Mouse (Mus musculus) naive thymus-derived CD4-positive, alpha-beta T cell, adult 2 months (primary cell): ENCODE data around the gene Lef1.

ENCODE experiments used
- DNase-seq: peaks from one replicate; pipeline ENCODE4 v3.0.0-alpha.2; 2011; ENCODE audit warnings: low read depth

The Lef1 gene

GRCm38 (mm10) chr3:131248444-131248843, 138.2 kb downstream of the Lef1 start:
- no peak for DNase-seq

GRCm38 (mm10) chr3:131250283-131250682, 140.0 kb downstream of the Lef1 start:
- no peak for DNase-seq

- DNase-seq, result no peak
Observed at GRCm38 (mm10) chr3:131250978-131251377, 140.7 kb downstream of the Lef1 start.

- no peak for DNase-seq
Observed at GRCm38 (mm10) chr3:131251601-131252000, 141.3 kb downstream of the Lef1 start.

- DNase-seq, result no peak
Observed at GRCm38 (mm10) chr3:131254991-131255390, 144.7 kb downstream of the Lef1 start.

- no peak for DNase-seq
Observed at GRCm38 (mm10) chr3:131255399-131255981, 145.2 kb downstream of the Lef1 start.

- DNase-seq, result no peak
Observed at GRCm38 (mm10) chr3:131258921-131259320, 148.7 kb downstream of the Lef1 start.

- DNase-seq, result no peak
Observed at GRCm38 (mm10) chr3:131259392-131259965, 149.2 kb downstream of the Lef1 start.

- DNase-seq, result no peak
Observed at GRCm38 (mm10) chr3:131260418-131260817, 150.1 kb downstream of the Lef1 start.

- no peak for DNase-seq
Observed at GRCm38 (mm10) chr3:131263766-131264486, 153.7 kb downstream of the Lef1 start.

- DNase-seq, result no peak
Observed at GRCm38 (mm10) chr3:131265516-131265915, 155.2 kb downstream of the Lef1 start.

GRCm38 (mm10) chr3:131266366-131267050, 156.2 kb downstream of the Lef1 start:
- no peak for DNase-seq

- peak; percentile 6 for DNase-seq
Observed at GRCm38 (mm10) chr3:131270381-131270780, 160.1 kb downstream of the Lef1 start.

- DNase-seq, result no peak
Observed at GRCm38 (mm10) chr3:131271157-131271556, 160.9 kb downstream of the Lef1 start.

GRCm38 (mm10) chr3:131271559-131272373, 161.5 kb downstream of the Lef1 start, which contains the start of gene Hadh:
Gene Hadh, minus strand, starts transcription at chr3:131272101.
- peak; percentile 93 for DNase-seq

- DNase-seq, result no peak
Observed at GRCm38 (mm10) chr3:131272374-131273100, 162.3 kb downstream of the Lef1 start.
